Mouse (Mus musculus) intestine, embryonic 15.5 days (tissue): ENCODE measurements around the gene Olfr822. TPM values are rescaled to one million over a fixed set of nuclear protein-coding genes. Genes with fewer than 3 reads are reported as not detected.
A peak's percentile ranks its signal among the peaks of the same experiment; 100 is the strongest.
"Not testable (repeated sequence)": the region's sequence is repeated elsewhere in the genome, so short reads cannot be mapped to it uniquely, and the experiment has no call there.

Experiments
- ATAC-seq: fragments of 200-750 bp; cut with Nextera tagmentation; 2 replicates; pipeline ENCODE4 v1.8.0; 2017; ENCODE audit warnings: moderate TSS enrichment, moderate library complexity
- H3K27ac ChIP-seq: fragments of 300-500 bp; sonication (generic); 2 replicates; pipeline ENCODE4 v1.5.1; 2015; ENCODE audit warnings: mild to moderate bottlenecking, inconsistent platforms
- H3K27me3 ChIP-seq: fragments of 300-500 bp; sonication (generic); replicated peaks from 2 replicates; pipeline ENCODE4 v1.6.1; 2015; ENCODE audit warnings: inconsistent platforms
- H3K36me3 ChIP-seq: fragments of 300-500 bp; sonication (generic); 2 replicates; pipeline ENCODE4 v1.6.1; 2015; ENCODE audit warnings: inconsistent platforms
- H3K4me1 ChIP-seq: fragments of 300-500 bp; sonication (generic); replicated peaks from 2 replicates; pipeline ENCODE4 v1.6.1; 2015; ENCODE audit warnings: inconsistent platforms
- H3K4me2 ChIP-seq: fragments of 300-500 bp; sonication (generic); replicated peaks from 2 replicates; pipeline ENCODE4 v1.6.1; 2015; ENCODE audit warnings: mild to moderate bottlenecking, inconsistent platforms
- H3K4me3 ChIP-seq: fragments of 300-500 bp; sonication (generic); replicated peaks from 2 replicates; pipeline ENCODE4 v1.5.1; 2015; ENCODE audit warnings: inconsistent platforms
- H3K9ac ChIP-seq: fragments of 300-500 bp; sonication (generic); 2 replicates; pipeline ENCODE4 v1.6.1; 2015; ENCODE audit warnings: inconsistent platforms
- H3K9me3 ChIP-seq: fragments of 300-500 bp; sonication (generic); 2 replicates; pipeline ENCODE4 v1.6.1; 2016; ENCODE audit warnings: inconsistent platforms
- WGBS: fragments of 180-500 bp; shearing (Covaris S2); methylation state at CpG from one replicate; pipeline ENCODE4 v1.1.7; 2015; 5-methylcytosine and 5-hydroxymethylcytosine counted together
- polyA plus RNA-seq: library from polyadenylated mRNA; unstranded; fragments of >200 nt; fragmentation: Nextera tagmentation; extraction: Ambion mirVana; gene quantifications from 2 replicates; pipeline ENCODE4 v1.2.1, GENCODE M21; 2015

Gene Olfr822
- not detected in 2 replicates for polyA plus RNA-seq

- Histone ChIP-seq H3K9me3 (no peaks in the 10 kb centered on the region), H3K4me2 (no peak within 1 kb of the TSS), H3K9ac (no peak within 1 kb of the TSS), H3K4me1 (no peaks in the 10 kb centered on the region), H3K36me3 (no peaks in the 10 kb centered on the region), H3K4me3 (no peak within 1 kb of the TSS), H3K27ac (no peak within 1 kb of the TSS), H3K27me3 (no peaks in the 10 kb centered on the region)
- ATAC-seq = no peak
Observed at GRCm38 (mm10) chr10:130070910-130071309, at the start of gene Olfr822. Olfr822 (plus strand) TSS chr10:130071210.

DNA sequence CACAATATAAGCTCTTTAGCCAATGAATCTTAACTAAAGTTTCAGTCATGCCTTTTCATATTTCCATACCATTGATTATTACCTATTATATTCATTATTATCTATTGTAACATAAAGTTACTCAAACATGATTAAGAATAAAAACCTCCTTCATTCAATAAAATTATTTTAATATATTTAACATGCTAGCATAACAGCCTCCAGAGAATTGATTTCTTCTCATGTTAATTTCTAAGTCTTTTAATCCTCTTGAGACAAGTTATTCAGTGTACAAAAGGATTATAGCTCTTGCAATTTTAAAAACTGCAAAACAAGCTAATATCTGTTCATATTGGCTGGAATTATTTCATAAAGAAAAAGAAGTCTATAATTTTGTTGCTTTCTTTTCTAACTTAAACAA lies 41.0 kb upstream of the Olfr822 start, which contains the start of gene Olfr821:
Gene Olfr821, plus strand, starts transcription at position 301 of the 400 bp plus-strand sequence.
- no peak within 1 kb of the TSS for H3K4me2 ChIP-seq
- no peaks in the 10 kb centered on the region for H3K4me1 ChIP-seq
- no peak within 1 kb of the TSS for H3K9ac ChIP-seq
- no peaks in the 10 kb centered on the region for H3K9me3 ChIP-seq
- H3K36me3 ChIP-seq = no peaks in the 10 kb centered on the region
- H3K4me3 ChIP-seq = no peak within 1 kb of the TSS
- H3K27ac ChIP-seq = no peak within 1 kb of the TSS
- H3K27me3 ChIP-seq = no peaks in the 10 kb centered on the region
- no peak for ATAC-seq

GRCm38 (mm10) chr10:130037096-130037495 lies 33.9 kb upstream of the Olfr822 start:
- Histone ChIP-seq H3K27ac (no peak overlapping the region), H3K36me3 (no peaks in the 10 kb centered on the region), H3K4me2 (no peak overlapping the region), H3K4me3 (no peak overlapping the region), H3K9me3 (no peaks in the 10 kb centered on the region), H3K9ac (no peak overlapping the region), H3K4me1 (no peaks in the 10 kb centered on the region), H3K27me3 (no peaks in the 10 kb centered on the region)
- ATAC-seq = no peak
- WGBS = 72% methylated on average over 6 of the region's 6 CpGs

GRCm38 (mm10) chr10:130092838-130093440 lies 21.9 kb downstream of the Olfr822 start:
- no peak overlapping the region for H3K27ac ChIP-seq
- no peaks in the 10 kb centered on the region for H3K9me3 ChIP-seq
- peak; percentile 77; the same call in 1 of the 2 replicates for ATAC-seq
- no peaks in the 10 kb centered on the region for H3K36me3 ChIP-seq
- no peak overlapping the region for H3K4me3 ChIP-seq
- 16% methylated on average over 5 of the region's 5 CpGs for WGBS
- H3K4me1 ChIP-seq = no peaks in the 10 kb centered on the region
- H3K4me2 ChIP-seq = no peak overlapping the region
- H3K9ac ChIP-seq = no peak overlapping the region
- no peaks in the 10 kb centered on the region for H3K27me3 ChIP-seq

DNA sequence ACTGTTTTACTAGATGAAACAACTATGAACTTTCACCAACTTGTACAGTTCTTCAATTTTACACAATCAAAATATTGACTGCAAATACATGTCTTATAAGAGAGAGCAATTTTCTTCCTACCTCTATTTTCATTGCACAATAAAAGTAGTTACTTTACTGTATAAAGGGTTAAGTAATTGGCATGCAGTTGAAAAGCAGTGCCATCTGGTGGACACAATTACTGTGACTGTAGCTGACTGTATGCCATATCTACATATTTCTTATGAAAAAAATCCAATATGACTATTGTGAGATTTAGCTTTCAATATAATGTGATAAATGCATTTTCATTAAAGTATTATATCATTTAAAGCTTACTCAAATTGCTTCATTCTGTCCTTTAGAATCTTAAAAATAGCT lies 25.1 kb downstream of the Olfr822 start:
- H3K27me3 ChIP-seq = no peaks in the 10 kb centered on the region
- H3K36me3 ChIP-seq = no peaks in the 10 kb centered on the region
- H3K9ac ChIP-seq = no peak overlapping the region
- H3K27ac ChIP-seq = no peak overlapping the region
- H3K9me3 ChIP-seq = no peaks in the 10 kb centered on the region
- no peaks in the 10 kb centered on the region for H3K4me1 ChIP-seq
- ATAC-seq = no peak
- no peak overlapping the region for H3K4me2 ChIP-seq
- H3K4me3 ChIP-seq = no peak overlapping the region

- not testable (repeated sequence) for H3K4me3 ChIP-seq, H3K4me1 ChIP-seq, H3K27ac ChIP-seq, H3K27me3 ChIP-seq, H3K36me3 ChIP-seq, H3K4me2 ChIP-seq, ATAC-seq, H3K9me3 ChIP-seq, H3K9ac ChIP-seq
- WGBS = 82% methylated on average over 1 of the region's 1 CpGs
Observed at GRCm38 (mm10) chr10:130115283-130115682, 44.3 kb downstream of the Olfr822 start, which contains the start of gene Olfr823. Olfr823 (minus strand) TSS chr10:130115383.

DNA sequence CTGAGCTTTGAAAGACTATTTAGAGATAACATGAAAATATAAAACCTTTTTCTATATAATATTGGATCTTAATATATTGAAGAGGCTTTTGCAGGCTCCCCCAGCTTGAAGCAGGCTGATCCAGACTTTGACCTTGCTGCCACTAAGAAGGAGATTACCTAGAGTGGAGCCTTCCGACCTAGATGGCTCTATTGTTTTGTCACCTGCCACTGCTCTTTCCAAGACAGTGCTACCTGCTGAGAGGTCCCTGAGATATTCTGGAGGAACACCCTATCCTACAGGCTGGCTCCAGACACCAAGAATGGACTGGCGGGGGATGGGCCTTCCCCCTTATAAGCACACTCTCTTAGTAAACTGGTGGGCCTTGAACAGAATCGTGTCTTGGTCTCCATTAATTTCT lies 45.0 kb downstream of the Olfr822 start:
- H3K27me3 ChIP-seq, H3K4me1 ChIP-seq, H3K9me3 ChIP-seq, H3K27ac ChIP-seq, H3K9ac ChIP-seq, H3K4me3 ChIP-seq, H3K36me3 ChIP-seq, H3K4me2 ChIP-seq, ATAC-seq: not testable (repeated sequence)
- WGBS = 70% methylated on average over 3 of the region's 3 CpGs

Other genes with a start within 250 kb of the Olfr822 start
- not detected in 2 replicates for gene Olfr812, start 225.1 kb upstream of the Olfr822 start, polyA plus RNA-seq
- not detected in 2 replicates for gene Olfr813, start 215.8 kb upstream of the Olfr822 start, polyA plus RNA-seq
- gene Olfr814, start 191.4 kb upstream of the Olfr822 start, polyA plus RNA-seq = not detected in 2 replicates
- not detected in 2 replicates for gene Olfr815, start 165.3 kb upstream of the Olfr822 start, polyA plus RNA-seq
- gene Olfr816, start 155.6 kb upstream of the Olfr822 start, polyA plus RNA-seq = not detected in 2 replicates
- not detected in 2 replicates for gene Olfr818, start 122.1 kb upstream of the Olfr822 start, polyA plus RNA-seq
- gene Olfr819, start 103.9 kb upstream of the Olfr822 start, polyA plus RNA-seq = not detected in 2 replicates
- gene Olfr247, start 95.1 kb upstream of the Olfr822 start, polyA plus RNA-seq = not detected in 2 replicates
- gene Gm10310, start 86.1 kb upstream of the Olfr822 start, polyA plus RNA-seq = not detected in 2 replicates
- gene Olfr820, start 58.6 kb upstream of the Olfr822 start, polyA plus RNA-seq = not detected in 2 replicates
- not detected in 2 replicates for gene Olfr821, start 40.9 kb upstream of the Olfr822 start, polyA plus RNA-seq
- not detected in 2 replicates for gene Olfr823, start 44.2 kb downstream of the Olfr822 start, polyA plus RNA-seq
- gene Olfr824, start 58.8 kb downstream of the Olfr822 start, polyA plus RNA-seq = not detected in 2 replicates
- gene Olfr825, start 95.6 kb downstream of the Olfr822 start, polyA plus RNA-seq = not detected in 2 replicates
- not detected in 2 replicates for gene Olfr826, start 113.0 kb downstream of the Olfr822 start, polyA plus RNA-seq
- gene Olfr827, start 143.2 kb downstream of the Olfr822 start, polyA plus RNA-seq = not detected in 2 replicates
- gene Neurod4, start 209.0 kb downstream of the Olfr822 start, polyA plus RNA-seq = 0.04 and 0.05 TPM in 2 replicates